Mouse (Mus musculus) brain, embryonic 14.5 days (tissue): ENCODE results near the gene Kcns1.

Experiments
- CTCF ChIP-seq: fragments of 200-500 bp; IDR thresholded peaks from 2 replicates; pipeline ENCODE4 v1.5.1; 2012; ENCODE audit warnings: inconsistent platforms, mild to moderate bottlenecking, moderate library complexity, borderline replicate concordance; ENCODE audit not compliant: insufficient read depth, insufficient read length; ENCODE audit errors: extremely low read depth
- POLR2A ChIP-seq: fragments of 200-500 bp; IDR thresholded peaks from 2 replicates; pipeline ENCODE4 v1.6.1; 2012; ENCODE audit warnings: mild to moderate bottlenecking, inconsistent platforms, borderline replicate concordance; ENCODE audit not compliant: poor library complexity, insufficient read depth, insufficient read length, severe bottlenecking; ENCODE audit errors: extremely low read depth

GRCm38 (mm10) chr2:164174649-164175395 is 3.9 kb upstream of the Kcns1 start:
- TF ChIP-seq POLR2A (no peak), CTCF (no peak)
